Mouse (Mus musculus) C2C12 (cell line): ENCODE data around the gene Gm12258.

Experiments used
- CTCF ChIP-seq: IDR thresholded peaks from one replicate; pipeline ENCODE4 v1.5.1; 2011; ENCODE audit not compliant: control insufficient read depth, insufficient read depth, insufficient read length
- USF1 ChIP-seq: IDR thresholded peaks from one replicate; pipeline ENCODE4 v1.6.1; 2011; ENCODE audit warnings: low read depth, mild to moderate bottlenecking, control low read depth, moderate library complexity

GRCm38 (mm10) chr11:58804393-58804792 is 42.6 kb upstream of the Gm12258 start:
- TF ChIP-seq CTCF (no peak), USF1 (no peak)
